Mouse (Mus musculus) left cerebral cortex, adult 11 months (tissue): ENCODE measurements at regions not wholly inside any gene's neighbourhood (a gene's known extent, or its start where the extent isn't known, plus 50 kb on each side); places are given as distances from the start of the nearest gene placed in this dataset.

Experiments used
- DNase-seq: peaks from one replicate; pipeline ENCODE4 v3.0.0; 2022; ENCODE audit warnings: low spot score

- peak; percentile 32 for DNase-seq
These were observed 57.8 kb upstream of the Sash1 start for GRCm38 (mm10) chr10:8943698-8944097.

DNA sequence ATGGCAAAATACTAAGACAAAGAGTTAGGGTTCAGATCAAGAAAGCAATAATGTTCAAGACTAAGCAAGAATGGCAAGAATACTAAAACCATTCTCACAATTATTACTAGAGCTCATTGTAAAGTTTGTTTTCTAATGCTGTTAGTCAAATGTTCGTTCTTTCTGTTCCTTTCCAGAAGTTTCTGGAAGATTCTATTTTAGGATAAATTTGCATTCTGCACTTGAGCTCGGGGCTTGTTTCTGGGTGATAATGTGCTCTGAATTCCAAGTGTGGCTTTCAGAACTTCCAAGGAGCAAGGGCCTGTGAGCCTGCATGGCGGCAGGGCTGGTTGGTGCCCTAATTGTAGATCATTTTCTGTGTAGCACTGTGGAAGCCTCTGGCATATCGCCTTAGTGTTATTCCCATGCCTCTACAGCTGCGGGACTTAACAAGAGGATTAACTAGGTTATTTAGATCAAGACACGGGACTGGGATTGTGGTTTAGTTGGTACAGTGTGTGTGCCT is 57.1 kb upstream of the Sash1 start:
- no peak for DNase-seq

- no peak for DNase-seq
These were observed 50.5 kb upstream of the Sash1 start for GRCm38 (mm10) chr10:8936369-8936768.
